Mouse (Mus musculus) Patski (cell line): ENCODE results near the gene Pld6. TPM values are rescaled to one million over a fixed set of nuclear protein-coding genes. Genes with fewer than 3 reads are reported as not detected.

ENCODE experiments used
- ATAC-seq: fragments of 100-300 bp; one replicate; pipeline ENCODE4 v1.8.0; 2021
- CTCF ChIA-PET: fragments of 350-600 bp; sonication (Branson Sonifier 250); formaldehyde crosslinking; loops from one replicate; lab custom pipeline; 2022; ENCODE audit warnings: inconsistent platforms; lab: Charles Lee
- POLR2A ChIA-PET: fragments of 350-600 bp; sonication (Branson Sonifier 250); formaldehyde crosslinking; loops from one replicate; lab custom pipeline; 2022; ENCODE audit warnings: antibody characterized with exemption, inconsistent platforms; lab: Charles Lee
- DNase-seq: peaks from one replicate; pipeline ENCODE4 v3.0.0-alpha.2; 2011; ENCODE audit warnings: low read depth, low spot score
- H3K27me3 ChIP-seq: fragments of 371-371 bp; one replicate; pipeline ENCODE4 v1.5.1; 2021
- CTCF ChIP-seq: fragments of 100-300 bp; IDR thresholded peaks from one replicate; pipeline ENCODE4 v1.5.1; 2021
- in situ Hi-C: fragments of 300-500 bp; cut with MboI; formaldehyde crosslinking; loops from 3 replicates; pipeline ENCODE4 v1.11.1; 2018; ENCODE audit warnings: low pct_unique_long_range_greater_than_20kb, mixed read lengths
- polyA plus RNA-seq: library from polyadenylated mRNA; unstranded; gene quantifications from one replicate; pipeline ENCODE4 v1.2.3, GENCODE M21; 2021

The Pld6 gene
- polyA plus RNA-seq, 1 experiment from 2014 or later: 0.17 TPM

DNA sequence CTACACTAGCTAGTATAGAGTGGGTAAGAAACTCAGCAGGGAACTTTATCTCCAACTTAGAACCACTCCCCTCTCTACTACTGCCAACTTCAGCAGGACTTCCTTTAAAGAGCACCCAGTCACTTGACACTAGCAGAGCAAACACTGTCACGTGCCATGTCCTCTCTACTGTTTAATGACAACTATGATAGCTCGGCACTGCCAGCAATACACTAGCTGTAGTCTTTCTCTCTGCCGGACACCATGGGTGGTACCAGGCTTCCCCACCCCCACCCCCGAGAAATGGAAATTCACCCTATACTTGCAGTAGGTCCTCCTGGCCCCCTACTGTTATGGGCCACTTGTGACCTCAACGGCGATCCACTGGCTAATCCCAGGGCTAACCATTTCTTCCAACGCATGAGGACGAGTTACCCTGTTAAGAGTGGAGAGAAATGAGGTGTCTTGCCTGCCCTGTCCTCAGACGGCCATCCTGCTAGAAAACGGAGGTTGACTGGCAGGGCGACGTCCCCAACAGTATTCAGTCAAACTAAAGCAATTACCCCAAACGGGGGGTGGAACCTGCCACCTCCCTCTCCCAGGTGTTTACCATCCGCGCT lies 21.7 kb upstream of the Pld6 start:
- ATAC-seq: no peak
- in situ Hi-C loops: no loop called here
- ChIA-PET POLR2A (interaction anchor here (0.6 kb wide), 1 partner anchor 300 kb away, joined by 6 read pairs; no protein-coding TSS in a partner anchor), CTCF (interaction anchor here (1.4 to 1.5 kb wide), 2 partner anchors 31 to 185 kb away, joined by 3 read pairs; no protein-coding TSS in a partner anchor)
- H3K27me3 ChIP-seq: no peaks in the 10 kb centered on the region
- no peak for DNase-seq
- no peak for TF ChIP-seq CTCF

DNA sequence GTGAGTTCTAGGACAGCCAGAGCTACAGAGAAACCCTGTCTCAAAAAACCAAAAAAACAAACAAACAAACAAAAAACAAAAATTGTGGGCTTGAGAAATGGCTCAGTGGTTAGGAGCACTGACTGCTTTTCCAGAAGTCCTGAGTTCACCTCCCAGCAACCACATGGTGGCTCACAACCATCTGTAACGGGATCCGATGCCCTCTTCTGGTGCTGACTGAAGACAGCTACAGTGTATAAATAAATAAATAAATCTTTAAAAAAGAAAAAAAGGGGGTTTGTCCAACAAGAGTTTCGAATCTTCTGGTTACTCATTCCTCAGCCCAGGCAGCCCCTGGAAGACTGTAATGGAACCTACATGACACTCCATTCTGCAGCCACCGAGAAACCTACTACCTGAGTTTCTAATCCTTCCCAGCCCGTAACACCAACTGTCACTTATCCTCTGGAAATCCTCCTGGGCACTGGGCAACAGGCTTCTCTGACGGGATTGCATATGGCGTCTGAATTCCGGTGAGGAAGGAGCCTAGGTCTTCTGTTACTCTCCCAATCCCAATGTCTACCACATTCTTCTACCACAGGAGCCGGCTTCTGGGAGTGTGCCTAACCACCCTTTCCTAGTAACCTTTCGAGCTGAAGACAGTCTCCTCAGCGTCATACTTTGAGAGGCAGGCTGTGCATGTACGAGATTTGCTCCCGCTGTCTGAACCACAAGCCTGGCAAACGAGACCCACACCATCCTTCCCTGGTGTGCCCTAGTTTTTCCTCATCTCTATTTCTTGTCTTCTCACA lies 20.9 kb upstream of the Pld6 start:
- no peaks in the 10 kb centered on the region for H3K27me3 ChIP-seq
- POLR2A ChIA-PET: no interaction called here
- ATAC-seq (no peak), DNase-seq (no peak)
- TF ChIP-seq CTCF: no peak
- CTCF ChIA-PET: interaction anchor here (1.4 to 1.5 kb wide), 2 partner anchors 30 to 185 kb away, joined by 3 read pairs; no protein-coding TSS in a partner anchor
- in situ Hi-C loops: no loop called here

DNA sequence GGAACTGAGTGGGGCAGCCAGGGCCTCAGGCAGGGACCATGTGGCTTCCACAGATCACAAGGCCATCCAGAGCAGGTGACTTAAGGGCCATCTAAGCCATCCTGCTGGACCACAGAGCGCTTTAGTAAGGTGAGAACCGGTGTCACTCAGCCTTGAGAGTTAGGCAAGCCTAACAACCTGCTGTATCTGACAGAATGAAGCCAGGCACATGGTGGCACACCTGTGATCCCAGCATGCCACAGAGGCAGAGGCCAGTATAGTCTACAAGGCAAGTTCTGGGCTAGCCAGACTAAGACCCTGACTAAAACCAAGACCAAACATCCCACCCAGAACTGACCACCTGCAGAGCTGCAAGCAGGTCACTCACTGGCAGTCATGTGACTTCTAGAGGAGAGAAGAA lies 18.2 kb upstream of the Pld6 start:
- DNase-seq (no peak), ATAC-seq (no peak)
- no peaks in the 10 kb centered on the region for H3K27me3 ChIP-seq
- no peak for TF ChIP-seq CTCF
- in situ Hi-C loops: no loop called here
- ChIA-PET CTCF (no interaction called here), POLR2A (interaction anchor here (0.6 to 0.8 kb wide), 2 partner anchors 33 to 112 kb away, joined by 3 to 6 read pairs; partner anchors contain the start of gene Nt5m)

DNA sequence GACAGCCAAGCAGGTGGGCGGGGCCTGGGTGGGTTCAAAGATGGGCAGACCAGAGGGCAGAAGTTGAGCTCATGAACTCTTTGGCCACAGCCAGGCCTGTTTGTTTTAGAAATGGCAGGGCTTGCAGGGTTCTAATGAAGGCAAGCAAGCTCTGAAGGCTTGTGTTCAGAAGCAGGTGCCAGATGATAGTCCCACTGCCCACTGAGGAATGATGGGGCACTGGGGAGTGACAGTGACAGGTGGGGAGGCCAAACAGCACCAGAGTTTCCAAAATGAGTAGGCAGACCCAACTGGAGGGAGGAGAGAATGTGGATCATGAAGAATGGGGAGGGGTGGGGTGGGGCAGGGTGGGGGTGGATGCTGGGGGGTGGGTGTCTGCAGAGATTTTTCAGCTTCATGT lies 17.8 kb upstream of the Pld6 start:
- in situ Hi-C loops: no loop called here
- CTCF ChIA-PET: no interaction called here

DNA sequence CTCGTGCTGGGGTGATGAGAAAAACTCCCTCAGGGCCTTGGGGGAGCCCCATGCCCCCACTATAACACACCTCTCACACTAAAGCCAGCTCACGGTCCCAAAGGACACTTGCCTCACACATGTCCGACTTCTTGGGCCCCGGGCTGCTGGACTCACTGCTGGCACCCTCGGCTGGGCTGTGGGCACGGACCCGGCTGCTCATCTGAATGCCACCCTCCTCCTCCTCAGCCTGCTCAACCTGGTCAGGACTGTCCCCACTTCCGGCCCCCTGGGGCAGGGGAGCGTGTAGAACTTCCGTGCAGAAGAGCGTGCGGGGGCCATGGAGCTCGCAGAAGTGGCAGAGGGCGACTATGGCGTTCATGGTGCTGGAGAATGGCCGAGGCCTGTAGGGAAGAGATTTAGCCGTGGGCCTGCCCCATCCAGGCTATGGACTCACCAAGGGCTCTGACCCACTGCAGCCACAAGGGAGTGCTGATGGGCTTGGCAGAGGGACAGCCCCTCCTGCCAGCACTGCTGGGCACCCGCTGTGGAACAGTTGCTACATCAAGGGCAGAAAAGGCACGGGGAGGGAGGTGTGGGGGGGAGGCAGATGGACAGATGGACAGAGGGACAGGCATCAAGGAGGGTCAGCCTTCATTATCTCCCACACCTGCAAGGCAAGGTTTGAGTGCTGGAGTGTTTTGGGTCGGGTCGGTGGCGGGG lies 17.1 kb upstream of the Pld6 start:
- ChIA-PET CTCF (no interaction called here), POLR2A (interaction anchor here (0.5 kb wide), 1 partner anchor 129 kb away, joined by 4 read pairs; no protein-coding TSS in a partner anchor)
- DNase-seq (no peak), ATAC-seq (no peak)
- H3K27me3 ChIP-seq: no peaks in the 10 kb centered on the region
- no peak for TF ChIP-seq CTCF
- in situ Hi-C loops: no loop called here

More for the DNA sequence above, 17.8 kb upstream of the Pld6 start:
- no peaks in the 10 kb centered on the region for H3K27me3 ChIP-seq
- ATAC-seq (no peak), DNase-seq (no peak)
- POLR2A ChIA-PET: interaction anchor here (0.5 to 0.8 kb wide), 2 partner anchors 34 to 129 kb away, joined by 4 to 6 read pairs; partner anchors contain the start of gene Nt5m
- no peak for TF ChIP-seq CTCF

DNA sequence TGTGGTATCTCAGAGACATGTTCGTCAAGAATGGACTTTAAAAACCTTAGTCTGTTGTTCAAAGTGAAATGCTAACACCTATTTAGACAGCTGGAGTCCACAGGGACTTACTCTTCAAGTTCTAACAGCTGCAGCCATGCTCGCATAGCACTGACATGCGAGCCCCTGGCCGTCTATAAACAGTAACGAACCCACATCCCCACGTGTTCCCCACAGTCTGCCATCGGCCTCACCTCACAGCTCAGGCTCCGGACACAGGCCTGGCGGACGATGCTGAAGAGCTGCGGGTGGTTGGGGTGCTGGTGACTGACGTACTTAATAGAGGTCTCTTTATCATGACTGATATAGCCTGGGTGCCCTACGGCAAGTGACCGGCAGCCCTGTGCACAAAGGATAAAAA lies 16.1 kb upstream of the Pld6 start:
- no peak for ATAC-seq
- TF ChIP-seq CTCF: no peak
- in situ Hi-C loops: no loop called here
- CTCF ChIA-PET: no interaction called here
- POLR2A ChIA-PET: no interaction called here
- H3K27me3 ChIP-seq: no peaks in the 10 kb centered on the region
- no peak for DNase-seq

DNA sequence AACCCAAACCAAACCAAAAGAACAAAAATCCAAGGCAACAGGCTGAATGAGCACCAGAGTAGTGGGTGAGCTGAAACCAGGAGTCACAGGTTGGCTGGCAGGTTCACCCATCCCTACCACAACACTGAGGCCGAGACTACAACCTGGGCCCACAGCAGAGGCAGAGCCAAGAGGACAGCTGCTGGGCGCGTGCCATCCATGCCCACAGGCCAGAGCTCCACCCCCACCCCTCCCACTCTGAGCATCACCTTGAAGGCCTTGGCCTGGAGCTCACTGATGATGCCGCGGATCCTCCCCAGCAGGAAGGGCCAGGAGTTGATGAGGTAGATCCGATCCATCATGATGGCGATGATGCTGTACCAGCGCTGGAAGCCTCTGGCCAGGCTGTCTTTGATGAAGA lies 14.4 kb upstream of the Pld6 start:
- POLR2A ChIA-PET: interaction anchor here (0.6 kb wide), 1 partner anchor 69 kb away, joined by 4 read pairs; no protein-coding TSS in a partner anchor
- ATAC-seq (no peak), DNase-seq (no peak)
- CTCF ChIA-PET: no interaction called here
- H3K27me3 ChIP-seq: no peaks in the 10 kb centered on the region
- in situ Hi-C loops: no loop called here
- no peak for TF ChIP-seq CTCF

DNA sequence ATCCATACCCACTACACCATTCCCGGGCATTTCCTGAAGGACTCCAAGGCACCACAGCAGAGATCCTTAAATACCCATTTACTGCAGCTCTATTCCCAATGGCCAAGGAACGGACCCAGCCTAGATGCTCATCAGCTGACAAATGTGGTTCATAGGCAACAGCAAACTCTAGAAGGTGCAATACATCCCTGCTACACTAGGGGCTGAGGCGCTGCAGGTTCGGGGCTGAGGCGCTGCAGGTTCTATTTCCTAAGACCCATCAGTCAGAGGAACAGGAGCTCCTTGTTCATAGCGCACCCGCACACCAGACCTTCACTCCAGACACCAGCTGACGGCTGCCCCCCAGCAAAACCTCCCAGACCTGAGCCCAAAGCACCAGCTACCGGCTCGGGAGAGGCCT lies 13.0 kb upstream of the Pld6 start:
- CTCF ChIA-PET: no interaction called here
- H3K27me3 ChIP-seq: no peaks in the 10 kb centered on the region
- POLR2A ChIA-PET: interaction anchor here (0.9 kb wide), 1 partner anchor 10 kb away, joined by 3 read pairs; no protein-coding TSS in a partner anchor
- no peak for ATAC-seq
- in situ Hi-C loops: no loop called here
- no peak for DNase-seq
- TF ChIP-seq CTCF: no peak

DNA sequence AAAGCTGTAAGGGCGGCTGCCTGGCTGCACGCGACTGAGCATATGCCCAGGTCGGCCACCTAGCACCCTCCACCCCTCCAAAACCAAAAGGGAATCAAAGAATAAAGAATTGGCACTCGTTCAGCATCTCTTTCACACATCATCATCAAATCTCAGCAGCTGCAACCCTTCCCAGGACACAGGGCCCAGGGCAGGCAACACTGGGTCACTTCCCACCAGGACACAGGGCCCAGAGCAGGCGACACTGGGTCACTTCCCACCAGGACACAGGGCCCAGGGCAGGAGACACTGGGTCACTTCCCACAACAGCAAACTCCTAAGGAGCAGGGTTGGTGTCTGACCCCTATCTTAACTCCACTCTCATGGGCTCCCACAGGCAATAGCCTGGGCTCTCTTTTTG lies 5.9 kb upstream of the Pld6 start:
- no peaks in the 10 kb centered on the region for H3K27me3 ChIP-seq
- DNase-seq: no peak
- TF ChIP-seq CTCF: no peak
- POLR2A ChIA-PET: no interaction called here
- CTCF ChIA-PET: no interaction called here
- ATAC-seq: no peak
- in situ Hi-C loops: no loop called here

DNA sequence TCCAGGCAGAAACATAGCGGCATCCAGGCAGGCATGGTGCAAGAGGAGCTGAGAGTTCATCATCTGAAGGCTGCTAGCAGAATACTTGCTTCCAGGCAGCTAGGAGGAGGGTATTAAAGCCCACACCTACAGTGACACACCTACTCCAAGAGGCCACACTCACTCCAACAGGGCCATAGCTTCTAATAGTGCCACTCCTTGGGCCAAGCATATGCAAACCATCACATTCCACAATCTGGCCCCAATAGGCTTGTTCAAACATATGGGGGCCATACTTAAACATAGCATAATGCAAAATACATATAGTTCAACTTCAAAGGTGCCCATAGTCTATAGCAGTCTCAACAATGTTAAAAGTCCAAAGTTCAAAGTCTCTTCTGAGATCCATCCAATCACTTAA lies 1.9 kb upstream of the Pld6 start:
- POLR2A ChIA-PET: no interaction called here
- no peak for ATAC-seq
- in situ Hi-C loops: no loop called here
- CTCF ChIA-PET: no interaction called here
- TF ChIP-seq CTCF: no peak
- DNase-seq: no peak
- H3K27me3 ChIP-seq: no peaks in the 10 kb centered on the region
